Mouse (Mus musculus): Measurements from ENCODE around the gene St3gal5. TPM values are rescaled to one million over a fixed set of nuclear protein-coding genes. Genes with fewer than 3 reads are reported as not detected.

St3gal5 gene
- total RNA-seq, 2 experiments from 2014 or later, result 98.6 to 160 TPM

- no peak for DNase-seq
Observed at GRCm38 (mm10) chr6:72132671-72133214, 35.4 kb downstream of the St3gal5 start.

GRCm38 (mm10) chr6:72134850-72135515 lies 37.6 kb downstream of the St3gal5 start:
- DNase-seq, result no peak

- no peak for DNase-seq
Observed at GRCm38 (mm10) chr6:72136016-72136415, 38.6 kb downstream of the St3gal5 start.

GRCm38 (mm10) chr6:72136543-72136942 lies 39.2 kb downstream of the St3gal5 start:
- DNase-seq, result no peak

GRCm38 (mm10) chr6:72139508-72140193 lies 42.3 kb downstream of the St3gal5 start:
- DNase-seq, result no peak

GRCm38 (mm10) chr6:72140371-72140770 lies 43.0 kb downstream of the St3gal5 start:
- DNase-seq, result peak; percentile 50

GRCm38 (mm10) chr6:72141191-72141590 lies 43.8 kb downstream of the St3gal5 start:
- DNase-seq, result peak; percentile 44

GRCm38 (mm10) chr6:72142561-72142960 lies 45.2 kb downstream of the St3gal5 start:
- DNase-seq, result no peak

GRCm38 (mm10) chr6:72144353-72144752 lies 47.0 kb downstream of the St3gal5 start:
- no peak for DNase-seq

- DNase-seq, result no peak
Observed at GRCm38 (mm10) chr6:72146803-72147202, 49.4 kb downstream of the St3gal5 start.

GRCm38 (mm10) chr6:72148721-72149120 lies 51.3 kb downstream of the St3gal5 start:
- peak; percentile 58 for DNase-seq

GRCm38 (mm10) chr6:72149797-72150196 lies 52.4 kb downstream of the St3gal5 start:
- no peak for DNase-seq

GRCm38 (mm10) chr6:72152707-72153106 lies 55.3 kb downstream of the St3gal5 start:
- no peak for DNase-seq

- DNase-seq, result no peak
Observed at GRCm38 (mm10) chr6:72153455-72153854, 56.1 kb downstream of the St3gal5 start.

- peak; percentile 51 for DNase-seq
Observed at GRCm38 (mm10) chr6:72154008-72154407, 56.6 kb downstream of the St3gal5 start.

GRCm38 (mm10) chr6:72154938-72155531 lies 57.6 kb downstream of the St3gal5 start:
- no peak for DNase-seq

GRCm38 (mm10) chr6:72155649-72156048 lies 58.3 kb downstream of the St3gal5 start:
- DNase-seq, result no peak

- DNase-seq, result no peak
Observed at GRCm38 (mm10) chr6:72158966-72159764, 61.8 kb downstream of the St3gal5 start.

- DNase-seq, result no peak
Observed at GRCm38 (mm10) chr6:72159861-72160395, 62.5 kb downstream of the St3gal5 start.

GRCm38 (mm10) chr6:72160991-72161390 lies 63.6 kb downstream of the St3gal5 start:
- no peak for DNase-seq

- DNase-seq, result no peak
Observed at GRCm38 (mm10) chr6:72161751-72162150, 64.4 kb downstream of the St3gal5 start.
